Mouse (Mus musculus): Measurements from ENCODE around the gene Gm17660. TPM values are rescaled to one million over a fixed set of nuclear protein-coding genes. Genes with fewer than 3 reads are reported as not detected.
A peak's percentile ranks its signal among the peaks of the same experiment; 100 is the strongest.

Gene Gm17660
- polyA plus RNA-seq, 1 experiment: not detected

DNA sequence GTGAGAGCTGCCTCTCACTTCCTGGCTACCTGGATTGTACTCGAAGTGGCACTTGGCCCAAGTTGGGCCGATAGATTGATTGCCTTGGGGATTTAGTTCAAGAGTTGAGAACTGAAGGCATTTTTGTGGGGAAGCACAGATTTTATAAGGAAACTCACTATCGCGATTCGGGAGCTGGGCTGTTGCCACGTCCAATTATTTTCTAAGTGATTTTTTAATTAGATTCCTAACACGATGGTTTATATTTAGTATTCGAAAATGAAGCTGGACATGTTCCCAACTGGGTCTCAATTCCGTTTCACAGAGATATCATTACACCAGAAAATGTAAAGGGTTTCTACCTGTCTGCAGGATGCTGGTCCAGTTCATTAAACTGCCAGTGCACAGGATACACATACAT lies 8.0 kb upstream of the Gm17660 start:
- H3K36me3 ChIP-seq (replicated peaks; ENCODE audit: low read length): no peaks in the 10 kb centered on the region
- H3K9me3 ChIP-seq: peaks cover 12% of the 10 kb centered on the region
- H3K4me3 ChIP-seq (replicated peaks): no peak overlapping the region
- H3K27me3 ChIP-seq (replicated peaks): peaks cover 6% of the 10 kb centered on the region
- TF ChIP-seq GATA1 (IDR thresholded peaks at IDR 0.05; ENCODE audit: borderline replicate concordance, low read length) (no peak), FLI1 (IDR thresholded peaks at IDR 0.05; ENCODE audit: low read length) (no peak)
- peaks cover 17% of the 10 kb centered on the region for H3K4me1 ChIP-seq

DNA sequence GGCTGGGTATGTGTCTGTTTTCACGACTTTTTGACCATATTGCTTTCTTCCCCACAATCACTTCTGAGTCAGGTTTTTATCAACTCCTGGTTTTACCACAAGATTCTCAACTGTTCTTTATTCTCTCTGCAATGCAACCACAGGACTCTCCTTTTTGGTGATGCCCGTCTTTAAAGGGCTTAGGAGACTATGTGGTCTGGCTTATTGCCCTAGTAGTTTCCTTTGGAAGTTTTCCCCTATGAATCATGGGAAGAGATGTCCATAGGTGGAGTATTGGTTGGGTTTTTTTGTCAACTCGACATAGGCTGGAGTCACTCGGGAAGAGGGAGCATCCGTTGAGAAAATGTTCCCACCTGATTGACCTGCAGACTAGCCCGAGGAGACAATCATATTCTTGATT lies 3.3 kb upstream of the Gm17660 start:
- H3K27me3 ChIP-seq (replicated peaks): peaks cover 14% of the 10 kb centered on the region
- H3K4me1 ChIP-seq: peaks cover 30% of the 10 kb centered on the region
- no peaks in the 10 kb centered on the region for H3K9me3 ChIP-seq
- H3K4me3 ChIP-seq (replicated peaks): peak overlapping the region; percentile 35
- TF ChIP-seq GATA1 (IDR thresholded peaks at IDR 0.05; ENCODE audit: borderline replicate concordance, low read length) (no peak), FLI1 (IDR thresholded peaks at IDR 0.05; ENCODE audit: low read length) (no peak)
- no peaks in the 10 kb centered on the region for H3K36me3 ChIP-seq (replicated peaks; ENCODE audit: low read length)

DNA sequence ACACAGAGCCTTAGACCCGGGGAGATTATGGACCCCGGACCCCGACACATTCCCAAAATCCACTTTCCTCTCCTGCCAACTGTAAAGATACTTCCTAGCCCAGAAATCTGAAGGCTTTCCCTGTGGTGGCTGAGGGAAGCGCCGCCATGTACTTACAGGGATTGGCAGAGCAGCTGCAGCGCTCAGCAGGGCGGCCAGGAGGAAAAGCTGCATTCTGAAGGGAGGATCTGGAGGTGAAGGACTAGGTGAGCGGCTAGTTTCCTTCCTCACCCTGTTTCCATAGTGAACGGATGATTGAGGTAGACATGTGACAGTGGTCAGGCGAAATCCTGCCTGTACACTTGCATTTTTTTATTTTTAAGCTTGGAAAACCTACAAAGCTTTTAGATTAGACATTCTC lies 1.0 kb downstream of the Gm17660 start:
- Histone ChIP-seq H3K36me3 (replicated peaks; ENCODE audit: low read length) (no peaks in the 10 kb centered on the region), H3K4me3 (replicated peaks) (no peak overlapping the region), H3K4me1 (peaks cover 34% of the 10 kb centered on the region), H3K27me3 (replicated peaks) (peaks cover 26% of the 10 kb centered on the region), H3K9me3 (no peaks in the 10 kb centered on the region)
- TF ChIP-seq GATA1 (IDR thresholded peaks at IDR 0.05; ENCODE audit: borderline replicate concordance, low read length) (no peak), FLI1 (IDR thresholded peaks at IDR 0.05; ENCODE audit: low read length) (no peak)

DNA sequence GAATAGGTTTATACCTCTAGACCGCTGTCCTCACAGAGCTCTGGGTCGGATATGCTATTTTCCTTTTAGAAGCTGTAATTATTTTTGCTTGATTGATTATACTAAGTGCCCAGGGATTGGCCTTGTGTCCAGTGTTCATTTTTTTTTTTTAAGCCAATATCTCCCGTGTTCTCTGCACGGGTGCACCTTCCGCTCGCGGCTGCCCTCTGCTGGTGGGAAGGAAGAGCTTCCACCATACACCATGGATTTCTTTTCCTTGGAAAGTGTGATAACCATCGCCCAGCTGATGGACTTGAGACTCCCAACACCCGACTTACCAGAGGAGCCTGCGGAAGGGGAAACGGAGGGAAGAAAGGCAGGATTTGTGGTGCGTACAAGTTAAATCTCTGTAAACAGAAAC lies 3.0 kb downstream of the Gm17660 start:
- Histone ChIP-seq H3K9me3 (peaks cover 2% of the 10 kb centered on the region; the same call in 1 of the 2 replicates), H3K36me3 (replicated peaks; ENCODE audit: low read length) (no peaks in the 10 kb centered on the region), H3K4me1 (peaks cover 18% of the 10 kb centered on the region), H3K27me3 (replicated peaks) (peaks cover 20% of the 10 kb centered on the region), H3K4me3 (replicated peaks) (peak overlapping the region; percentile 29)
- TF ChIP-seq FLI1 (IDR thresholded peaks at IDR 0.05; ENCODE audit: low read length) (no peak), GATA1 (IDR thresholded peaks at IDR 0.05; ENCODE audit: borderline replicate concordance, low read length) (no peak)

DNA sequence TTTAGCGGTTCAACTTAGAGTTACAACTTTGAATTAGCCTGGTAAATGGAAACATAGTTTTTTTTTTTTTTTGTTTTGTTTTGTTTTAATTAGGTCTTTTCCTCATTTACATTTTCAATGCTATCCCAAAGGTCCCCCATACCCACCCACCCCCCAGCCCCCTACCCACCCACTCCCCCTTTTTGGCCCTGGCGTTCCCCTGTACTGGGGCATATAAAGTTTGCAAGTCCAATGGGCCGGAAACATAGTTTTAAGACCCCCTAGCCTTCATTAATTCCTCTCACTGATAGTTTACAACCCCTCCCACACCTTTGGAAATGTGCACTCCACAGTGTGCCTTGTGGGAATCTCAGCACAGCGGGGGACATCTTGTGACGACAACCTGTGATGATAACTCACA lies 3.8 kb downstream of the Gm17660 start:
- Histone ChIP-seq H3K4me3 (replicated peaks) (no peak overlapping the region), H3K9me3 (peaks cover 7% of the 10 kb centered on the region), H3K27me3 (replicated peaks) (peaks cover 20% of the 10 kb centered on the region), H3K36me3 (replicated peaks; ENCODE audit: low read length) (no peaks in the 10 kb centered on the region), H3K4me1 (peaks cover 16% of the 10 kb centered on the region)
- TF ChIP-seq GATA1 (IDR thresholded peaks at IDR 0.05; ENCODE audit: borderline replicate concordance, low read length) (no peak), FLI1 (IDR thresholded peaks at IDR 0.05; ENCODE audit: low read length) (no peak)

GRCm38 (mm10) chr5:104072272-104072886 lies 5.0 kb downstream of the Gm17660 start:
- Histone ChIP-seq H3K9me3 (peaks cover 7% of the 10 kb centered on the region), H3K27me3 (replicated peaks) (peaks cover 18% of the 10 kb centered on the region), H3K4me1 (peaks cover 15% of the 10 kb centered on the region), H3K4me3 (replicated peaks) (peak overlapping the region; percentile 28), H3K36me3 (replicated peaks; ENCODE audit: low read length) (no peaks in the 10 kb centered on the region)
- TF ChIP-seq FLI1 (IDR thresholded peaks at IDR 0.05; ENCODE audit: low read length) (no peak), GATA1 (IDR thresholded peaks at IDR 0.05; ENCODE audit: borderline replicate concordance, low read length) (no peak)

DNA sequence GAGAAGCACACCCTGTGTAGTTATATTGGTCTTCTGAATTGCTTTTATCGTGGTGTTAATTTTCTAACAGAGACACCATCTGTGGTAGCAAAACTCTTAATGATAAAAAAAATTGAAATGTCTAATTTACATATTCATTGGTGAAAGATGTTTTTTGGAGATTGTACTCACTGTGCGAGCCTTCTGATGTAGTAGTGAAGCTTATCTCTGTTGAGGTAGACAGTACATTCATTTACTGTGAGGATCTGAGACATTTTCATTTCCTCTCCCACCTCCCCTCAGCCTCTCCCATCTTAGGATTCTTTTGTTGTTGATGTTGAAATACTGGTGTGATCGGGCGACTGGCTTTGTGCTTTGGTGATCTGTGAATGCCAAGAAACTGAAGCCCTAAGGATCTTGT lies 6.4 kb downstream of the Gm17660 start:
- TF ChIP-seq FLI1 (IDR thresholded peaks at IDR 0.05; ENCODE audit: low read length): no peak
- no peak for TF ChIP-seq GATA1 (IDR thresholded peaks at IDR 0.05; ENCODE audit: borderline replicate concordance, low read length)
- peaks cover 11% of the 10 kb centered on the region for H3K4me1 ChIP-seq
- H3K9me3 ChIP-seq: peaks cover 7% of the 10 kb centered on the region
- H3K4me3 ChIP-seq (replicated peaks): no peak overlapping the region
- H3K36me3 ChIP-seq (replicated peaks; ENCODE audit: low read length): no peaks in the 10 kb centered on the region
- H3K27me3 ChIP-seq (replicated peaks): peaks cover 16% of the 10 kb centered on the region

- H3K4me1 ChIP-seq: peaks cover 6% of the 10 kb centered on the region
- peaks cover 7% of the 10 kb centered on the region for H3K9me3 ChIP-seq
- TF ChIP-seq FLI1 (IDR thresholded peaks at IDR 0.05; ENCODE audit: low read length): no peak
- no peak for TF ChIP-seq GATA1 (IDR thresholded peaks at IDR 0.05; ENCODE audit: borderline replicate concordance, low read length)
- no peak overlapping the region for H3K4me3 ChIP-seq (replicated peaks)
- peaks cover 16% of the 10 kb centered on the region for H3K36me3 ChIP-seq (replicated peaks; ENCODE audit: low read length)
- H3K27me3 ChIP-seq (replicated peaks): peaks cover 3% of the 10 kb centered on the region
Measured at GRCm38 (mm10) chr5:104068751-104069150, 8.7 kb downstream of the Gm17660 start.

GRCm38 (mm10) chr5:104062773-104063551 lies 14.4 kb downstream of the Gm17660 start:
- Histone ChIP-seq H3K36me3 (replicated peaks; ENCODE audit: low read length) (peaks cover 74% of the 10 kb centered on the region), H3K27me3 (replicated peaks) (no peaks in the 10 kb centered on the region), H3K9me3 (no peaks in the 10 kb centered on the region), H3K4me3 (replicated peaks) (no peak overlapping the region), H3K4me1 (peaks cover 9% of the 10 kb centered on the region; the same call in 1 of the 2 replicates)
- TF ChIP-seq GATA1 (IDR thresholded peaks at IDR 0.05; ENCODE audit: borderline replicate concordance, low read length): no peak
- TF ChIP-seq FLI1 (IDR thresholded peaks at IDR 0.05; ENCODE audit: low read length): no peak

All from megakaryocyte, embryonic 14.5 days (primary cell).